Mouse (Mus musculus): ENCODE measurements around the gene Dock6. TPM values are rescaled to one million over a fixed set of nuclear protein-coding genes. Genes with fewer than 3 reads are reported as not detected.

Gene Dock6
- polyA plus RNA-seq, 1 experiment from 2014 or later, result 35.8 TPM

DNA sequence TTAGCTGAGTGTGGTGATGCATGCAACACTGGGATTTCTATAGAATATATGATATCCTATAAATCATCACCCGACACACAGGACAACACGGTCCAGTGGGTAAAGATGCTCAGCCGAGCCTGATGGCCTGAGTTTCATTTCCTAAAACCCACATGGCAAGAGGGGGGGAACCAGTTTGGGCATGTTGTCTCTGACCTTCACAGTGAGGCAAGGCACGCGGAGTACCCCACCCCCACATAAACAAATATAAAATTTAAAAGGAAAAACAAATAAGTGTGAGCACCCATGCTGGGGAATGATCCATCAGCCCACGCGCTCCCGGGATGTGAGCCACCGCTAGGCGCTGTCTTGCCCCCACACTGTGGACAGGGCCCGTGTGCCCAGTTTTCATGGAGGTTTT lies 45.5 kb downstream of the Dock6 start:
- Histone ChIP-seq H3K4me3 (ENCODE audit: low read depth, low read length) (no peak overlapping the region), H3K9ac (replicated peaks; ENCODE audit: low read depth) (no peak overlapping the region), H3K4me2 (replicated peaks; ENCODE audit: low read depth, low read length) (no peak overlapping the region), H3K4me1 (ENCODE audit: insufficient read depth, low read depth, low read length) (no peaks in the 10 kb centered on the region), H3K36me3 (ENCODE audit: insufficient read depth, low read length) (peaks cover 5% of the 10 kb centered on the region; the same call in 1 of the 2 replicates), H3K9me3 (ENCODE audit: low read length) (no peaks in the 10 kb centered on the region), H3K27ac (ENCODE audit: low read length) (no peak overlapping the region), H3K27me3 (replicated peaks; ENCODE audit: insufficient read depth, low read length) (no peaks in the 10 kb centered on the region)
- TF ChIP-seq EP300 (IDR thresholded peaks at IDR 0.05) (no peak), CTCF (IDR thresholded peaks at IDR 0.05) (no peak)
- ATAC-seq (no peak), DNase-seq (ENCODE audit: low spot score) (no peak)
- 70% methylated on average over 11 of the region's 11 CpGs for WGBS

- no peak overlapping the region for H3K4me3 ChIP-seq (ENCODE audit: low read depth, low read length)
- 0 out of 2 replicates have a peak, but pooled peaks cover 3% of the 10 kb centered on the region for H3K36me3 ChIP-seq (ENCODE audit: insufficient read depth, low read length)
- H3K27ac ChIP-seq (ENCODE audit: low read length), result no peak overlapping the region
- no peak overlapping the region for H3K9ac ChIP-seq (replicated peaks; ENCODE audit: low read depth)
- 37% methylated on average over 3 of the region's 3 CpGs for WGBS
- no peak for DNase-seq (ENCODE audit: low spot score)
- TF ChIP-seq CTCF (IDR thresholded peaks at IDR 0.05), result no peak
- no peak for TF ChIP-seq EP300 (IDR thresholded peaks at IDR 0.05)
- H3K27me3 ChIP-seq (replicated peaks; ENCODE audit: insufficient read depth, low read length), result no peaks in the 10 kb centered on the region
- no peaks in the 10 kb centered on the region for H3K4me1 ChIP-seq (ENCODE audit: insufficient read depth, low read depth, low read length)
- no peak overlapping the region for H3K4me2 ChIP-seq (replicated peaks; ENCODE audit: low read depth, low read length)
- H3K9me3 ChIP-seq (ENCODE audit: low read length), result no peaks in the 10 kb centered on the region
- ATAC-seq, result no peak
Observed at GRCm38 (mm10) chr9:21806363-21806762, 46.1 kb downstream of the Dock6 start.

DNA sequence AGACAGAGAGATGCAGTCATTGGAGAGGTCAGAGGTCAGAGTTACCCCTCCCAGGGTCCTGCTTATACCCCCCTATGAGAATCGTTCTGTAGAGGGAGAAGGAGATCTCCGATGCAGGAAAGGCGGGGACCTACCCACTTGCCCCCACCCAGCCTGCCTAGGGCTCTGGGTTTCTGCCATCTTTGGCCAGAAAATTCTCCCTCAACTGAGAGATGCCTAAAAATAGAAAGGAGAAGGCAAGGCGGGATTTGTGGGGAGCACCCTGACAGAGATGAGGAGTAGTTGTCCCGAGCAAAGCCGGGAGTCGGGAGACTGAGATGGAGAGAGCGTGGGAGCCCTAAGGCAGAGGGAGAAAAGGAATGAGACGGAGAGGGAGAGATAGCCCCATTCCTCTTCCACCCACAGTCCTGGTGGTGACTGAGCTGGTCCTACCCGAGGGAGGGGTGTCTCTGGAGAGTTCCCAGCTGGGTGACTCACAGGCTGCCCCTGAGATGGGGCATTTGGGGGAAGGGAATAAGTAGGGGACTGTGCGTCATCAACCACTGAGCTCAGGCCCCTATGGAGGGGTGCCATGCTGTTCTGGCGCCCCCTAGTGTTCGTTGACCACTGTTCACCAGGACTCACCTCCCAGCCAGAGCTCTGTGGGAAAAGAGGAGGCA lies 48.3 kb downstream of the Dock6 start:
- Histone ChIP-seq H3K9me3 (ENCODE audit: low read length) (no peaks in the 10 kb centered on the region), H3K4me2 (replicated peaks; ENCODE audit: low read depth, low read length) (peak overlapping the region; percentile 9; the same call in 1 of the 2 replicates), H3K36me3 (ENCODE audit: insufficient read depth, low read length) (no peaks in the 10 kb centered on the region), H3K27ac (ENCODE audit: low read length) (peak overlapping the region; percentile 81), H3K4me1 (ENCODE audit: insufficient read depth, low read depth, low read length) (no peaks in the 10 kb centered on the region), H3K27me3 (replicated peaks; ENCODE audit: insufficient read depth, low read length) (no peaks in the 10 kb centered on the region), H3K9ac (replicated peaks; ENCODE audit: low read depth) (no peak overlapping the region), H3K4me3 (ENCODE audit: low read depth, low read length) (no peak overlapping the region)
- WGBS, result 25% methylated on average over 13 of the region's 13 CpGs
- TF ChIP-seq EP300 (IDR thresholded peaks at IDR 0.05), result peak; percentile 92
- TF ChIP-seq CTCF (IDR thresholded peaks at IDR 0.05), result peak; percentile 99
- DNase-seq (ENCODE audit: low spot score), result peak; percentile 97
- ATAC-seq, result peak; percentile 98

GRCm38 (mm10) chr9:21801591-21801990 lies 50.8 kb downstream of the Dock6 start:
- no peak for ATAC-seq
- no peaks in the 10 kb centered on the region for H3K36me3 ChIP-seq (ENCODE audit: insufficient read depth, low read length)
- TF ChIP-seq EP300 (IDR thresholded peaks at IDR 0.05) (no peak), CTCF (IDR thresholded peaks at IDR 0.05) (no peak)
- H3K9me3 ChIP-seq (ENCODE audit: low read length), result no peaks in the 10 kb centered on the region
- 87% methylated on average over 7 of the region's 7 CpGs for WGBS
- H3K9ac ChIP-seq (replicated peaks; ENCODE audit: low read depth), result no peak overlapping the region
- H3K4me2 ChIP-seq (replicated peaks; ENCODE audit: low read depth, low read length), result no peak overlapping the region
- no peak overlapping the region for H3K27ac ChIP-seq (ENCODE audit: low read length)
- no peak overlapping the region for H3K4me3 ChIP-seq (ENCODE audit: low read depth, low read length)
- no peak for DNase-seq (ENCODE audit: low spot score)
- H3K4me1 ChIP-seq (ENCODE audit: insufficient read depth, low read depth, low read length), result peaks cover 8% of the 10 kb centered on the region; the same call in 1 of the 2 replicates
- H3K27me3 ChIP-seq (replicated peaks; ENCODE audit: insufficient read depth, low read length), result no peaks in the 10 kb centered on the region

DNA sequence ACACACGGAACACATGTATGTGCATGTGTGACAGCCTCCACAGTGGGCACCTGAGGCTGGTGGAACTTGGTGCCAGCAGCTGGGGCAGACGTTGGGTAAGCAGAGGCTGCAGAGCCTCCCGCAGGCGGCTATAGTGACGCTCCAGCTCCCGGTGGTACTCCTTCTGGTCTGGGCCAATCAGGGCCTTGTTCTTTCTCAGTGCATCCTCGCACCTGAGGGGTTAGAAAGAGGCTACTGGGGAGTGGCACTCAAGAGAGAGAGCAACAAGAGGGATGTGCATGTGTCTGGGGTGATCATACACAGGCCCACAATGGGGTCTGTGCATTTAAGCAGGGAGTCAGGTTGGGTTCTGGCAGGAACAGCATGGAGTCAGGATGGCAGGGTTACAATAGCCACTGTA lies 51.3 kb downstream of the Dock6 start:
- no peak for ATAC-seq
- Histone ChIP-seq H3K36me3 (ENCODE audit: insufficient read depth, low read length) (no peaks in the 10 kb centered on the region), H3K9me3 (ENCODE audit: low read length) (no peaks in the 10 kb centered on the region), H3K4me1 (ENCODE audit: insufficient read depth, low read depth, low read length) (peaks cover 11% of the 10 kb centered on the region; the same call in 1 of the 2 replicates), H3K9ac (replicated peaks; ENCODE audit: low read depth) (no peak overlapping the region), H3K4me2 (replicated peaks; ENCODE audit: low read depth, low read length) (no peak overlapping the region), H3K4me3 (ENCODE audit: low read depth, low read length) (no peak overlapping the region), H3K27me3 (replicated peaks; ENCODE audit: insufficient read depth, low read length) (no peaks in the 10 kb centered on the region), H3K27ac (ENCODE audit: low read length) (no peak overlapping the region)
- WGBS, result 75% methylated on average over 7 of the region's 7 CpGs
- no peak for DNase-seq (ENCODE audit: low spot score)
- TF ChIP-seq CTCF (IDR thresholded peaks at IDR 0.05) (no peak), EP300 (IDR thresholded peaks at IDR 0.05) (no peak)

GRCm38 (mm10) chr9:21799010-21799350 lies 53.5 kb downstream of the Dock6 start:
- Histone ChIP-seq H3K4me2 (replicated peaks; ENCODE audit: low read depth, low read length) (peak overlapping the region; percentile 63), H3K27ac (ENCODE audit: low read length) (peak overlapping the region; percentile 91), H3K36me3 (ENCODE audit: insufficient read depth, low read length) (peaks cover 13% of the 10 kb centered on the region; the same call in 1 of the 2 replicates), H3K4me3 (ENCODE audit: low read depth, low read length) (peak overlapping the region; percentile 76; the same call in 1 of the 2 replicates), H3K4me1 (ENCODE audit: insufficient read depth, low read depth, low read length) (peaks cover 16% of the 10 kb centered on the region), H3K27me3 (replicated peaks; ENCODE audit: insufficient read depth, low read length) (no peaks in the 10 kb centered on the region), H3K9ac (replicated peaks; ENCODE audit: low read depth) (peak overlapping the region; percentile 90; the same call in 1 of the 2 replicates), H3K9me3 (ENCODE audit: low read length) (no peaks in the 10 kb centered on the region)
- DNase-seq (ENCODE audit: low spot score), result no peak
- TF ChIP-seq EP300 (IDR thresholded peaks at IDR 0.05) (no peak), CTCF (IDR thresholded peaks at IDR 0.05) (no peak)
- WGBS, result 33% methylated on average over 3 of the region's 3 CpGs
- ATAC-seq, result no peak
